Mouse (Mus musculus): ENCODE measurements around the gene Nnat. TPM values are rescaled to one million over a fixed set of nuclear protein-coding genes. Genes with fewer than 3 reads are reported as not detected.

The Nnat gene
- polyA plus RNA-seq, 1 experiment: 42.8 TPM

GRCm38 (mm10) chr2:157605025-157605675 lies 45.3 kb downstream of the Nnat start:
- TF ChIP-seq CTCF (IDR thresholded peaks at IDR 0.05; ENCODE audit: low read depth, low read length): peak; percentile 99
- no peak for TF ChIP-seq EP300 (IDR thresholded peaks at IDR 0.05; ENCODE audit: insufficient read depth, low read depth, low read length)
- Histone ChIP-seq H3K27me3 (ENCODE audit: control insufficient read depth, insufficient read depth, low read length, poor library complexity, severe bottlenecking) (no peaks in the 10 kb centered on the region), H3K9me3 (replicated peaks; ENCODE audit: control insufficient read depth, insufficient read depth, low read length, poor library complexity, severe bottlenecking) (no peaks in the 10 kb centered on the region), H3K27ac (ENCODE audit: insufficient read depth, low read length) (no peak overlapping the region), H3K9ac (ENCODE audit: low read depth, poor library complexity, severe bottlenecking) (no peak overlapping the region), H3K4me3 (ENCODE audit: low read depth, low read length) (no peak overlapping the region), H3K36me3 (ENCODE audit: control insufficient read depth, insufficient read depth, low read length, poor library complexity, severe bottlenecking) (no peaks in the 10 kb centered on the region), H3K4me1 (ENCODE audit: control insufficient read depth, insufficient read depth, low read length) (no peaks in the 10 kb centered on the region)

GRCm38 (mm10) chr2:157607542-157608236 lies 47.8 kb downstream of the Nnat start:
- TF ChIP-seq POLR2A (IDR thresholded peaks at IDR 0.05; ENCODE audit: insufficient read depth, low read length) (no peak), CTCF (IDR thresholded peaks at IDR 0.05; ENCODE audit: low read depth, low read length) (no peak), EP300 (IDR thresholded peaks at IDR 0.05; ENCODE audit: insufficient read depth, low read depth, low read length) (no peak)
- H3K27ac ChIP-seq (ENCODE audit: insufficient read depth, low read length): no peak overlapping the region
- H3K9me3 ChIP-seq (replicated peaks; ENCODE audit: control insufficient read depth, insufficient read depth, low read length, poor library complexity, severe bottlenecking): no peaks in the 10 kb centered on the region
- H3K4me3 ChIP-seq (ENCODE audit: low read depth, low read length): no peak overlapping the region
- H3K9ac ChIP-seq (ENCODE audit: low read depth, poor library complexity, severe bottlenecking): no peak overlapping the region
- no peaks in the 10 kb centered on the region for H3K4me1 ChIP-seq (ENCODE audit: control insufficient read depth, insufficient read depth, low read length)
- H3K36me3 ChIP-seq (ENCODE audit: control insufficient read depth, insufficient read depth, low read length, poor library complexity, severe bottlenecking): no peaks in the 10 kb centered on the region
- no peaks in the 10 kb centered on the region for H3K27me3 ChIP-seq (ENCODE audit: control insufficient read depth, insufficient read depth, low read length, poor library complexity, severe bottlenecking)

- no peak for TF ChIP-seq EP300 (IDR thresholded peaks at IDR 0.05; ENCODE audit: insufficient read depth, low read depth, low read length)
- no peak for TF ChIP-seq POLR2A (IDR thresholded peaks at IDR 0.05; ENCODE audit: insufficient read depth, low read length)
- TF ChIP-seq CTCF (IDR thresholded peaks at IDR 0.05; ENCODE audit: low read depth, low read length): no peak
- no peak overlapping the region for H3K27ac ChIP-seq (ENCODE audit: insufficient read depth, low read length)
- H3K9me3 ChIP-seq (replicated peaks; ENCODE audit: control insufficient read depth, insufficient read depth, low read length, poor library complexity, severe bottlenecking): no peaks in the 10 kb centered on the region
Observed at GRCm38 (mm10) chr2:157611735-157612134, 51.9 kb downstream of the Nnat start.

More at GRCm38 (mm10) chr2:157611735-157612134, 51.9 kb downstream of the Nnat start:
- H3K27me3 ChIP-seq (ENCODE audit: control insufficient read depth, insufficient read depth, low read length, poor library complexity, severe bottlenecking): no peaks in the 10 kb centered on the region
- H3K4me1 ChIP-seq (ENCODE audit: control insufficient read depth, insufficient read depth, low read length): no peaks in the 10 kb centered on the region
- H3K4me3 ChIP-seq (ENCODE audit: low read depth, low read length): no peak overlapping the region
- H3K9ac ChIP-seq (ENCODE audit: low read depth, poor library complexity, severe bottlenecking): no peak overlapping the region
- no peaks in the 10 kb centered on the region for H3K36me3 ChIP-seq (ENCODE audit: control insufficient read depth, insufficient read depth, low read length, poor library complexity, severe bottlenecking)

Other genes starting within 250 kb of the Nnat start
- gene Ghrh, start 212.6 kb upstream of the Nnat start, polyA plus RNA-seq (2011; ENCODE audit: insufficient read depth, insufficient read length, low read depth, missing spikeins): not detected in 2 replicates
- 37.8 and 38.1 TPM in 2 replicates for gene Manbal, start 192.5 kb upstream of the Nnat start, polyA plus RNA-seq (2011; ENCODE audit: insufficient read depth, insufficient read length, low read depth, missing spikeins)
- gene Src, start 141.6 kb upstream of the Nnat start, polyA plus RNA-seq (2011; ENCODE audit: insufficient read depth, insufficient read length, low read depth, missing spikeins): 53.4 and 54.7 TPM in 2 replicates
- 49.1 and 56.7 TPM in 2 replicates for gene Blcap, start 11.2 kb downstream of the Nnat start, polyA plus RNA-seq (2011; ENCODE audit: insufficient read depth, insufficient read length, low read depth, missing spikeins)
- gene Ctnnbl1, start 177.3 kb downstream of the Nnat start, polyA plus RNA-seq (2011; ENCODE audit: insufficient read depth, insufficient read length, low read depth, missing spikeins): 37.2 and 38.0 TPM in 2 replicates

All from ES-Bruce4 (cell line).